Mouse (Mus musculus) forebrain, embryonic 14.5 days (tissue): ENCODE results near the gene Aif1. TPM values are rescaled to one million over a fixed set of nuclear protein-coding genes. Genes with fewer than 3 reads are reported as not detected.

Experiments
- ATAC-seq: fragments of 200-750 bp; cut with Nextera tagmentation; 2 replicates; pipeline ENCODE4 v1.8.0; 2017; ENCODE audit warnings: mild to moderate bottlenecking, moderate library complexity
- DNase-seq: peaks from one replicate; pipeline ENCODE4 v3.0.0-alpha.2; 2015; ENCODE audit warnings: low spot score
- H3K27ac ChIP-seq: fragments of 300-500 bp; sonication (generic); 2 replicates; pipeline ENCODE4 v1.5.1; 2014; ENCODE audit warnings: low read depth, mild to moderate bottlenecking, control low read depth, low read length, moderate library complexity
- H3K27me3 ChIP-seq: fragments of 300-500 bp; sonication (generic); replicated peaks from 2 replicates; pipeline ENCODE4 v1.6.1; 2014; ENCODE audit warnings: low read length, control low read depth, mixed read lengths; ENCODE audit not compliant: control insufficient read depth, insufficient read depth
- H3K36me3 ChIP-seq: fragments of 300-500 bp; sonication (generic); 2 replicates; pipeline ENCODE4 v1.6.1; 2014; ENCODE audit warnings: low read length, control low read depth; ENCODE audit not compliant: control insufficient read depth, insufficient read depth
- H3K4me1 ChIP-seq: fragments of 300-500 bp; sonication (generic); 2 replicates; pipeline ENCODE4 v1.6.1; 2014; ENCODE audit warnings: antibody characterized with exemption, low read length, control low read depth; ENCODE audit not compliant: control insufficient read depth, insufficient read depth
- H3K4me2 ChIP-seq: fragments of 300-500 bp; sonication (generic); 2 replicates; pipeline ENCODE4 v1.6.1; 2014; ENCODE audit warnings: mild to moderate bottlenecking, control low read depth, low read length
- H3K4me3 ChIP-seq: fragments of 300-500 bp; sonication (generic); 2 replicates; pipeline ENCODE4 v1.5.1; 2014; ENCODE audit warnings: low read depth, low read length, control low read depth
- H3K9ac ChIP-seq: fragments of 300-500 bp; sonication (generic); 2 replicates; pipeline ENCODE4 v1.6.1; 2014; ENCODE audit warnings: mild to moderate bottlenecking, low read length, control low read depth, moderate library complexity
- H3K9me3 ChIP-seq: fragments of 300-500 bp; sonication (generic); replicated peaks from 2 replicates; pipeline ENCODE4 v1.6.1; 2016; ENCODE audit warnings: low read length, control low read depth, mixed read lengths; ENCODE audit not compliant: control insufficient read depth
- WGBS: fragments of 180-500 bp; shearing (Covaris S2); extraction: QIAGEN DNeasy Blood & Tissue Kit; methylation state at CpG from one replicate; pipeline ENCODE4 v1.1.7; 2014; 5-methylcytosine and 5-hydroxymethylcytosine counted together
- polyA plus RNA-seq: library from polyadenylated mRNA; unstranded; fragments of >200 nt; fragmentation: Nextera tagmentation; extraction: Ambion mirVana; gene quantifications from 2 replicates; pipeline ENCODE4 v1.2.1, GENCODE M21; 2014

Gene Aif1
- polyA plus RNA-seq, 1 experiment from 2014 or later: 7.3 TPM

- Histone ChIP-seq H3K4me3 (no peak overlapping the region), H3K36me3 (no peaks in the 10 kb centered on the region), H3K4me2 (no peak overlapping the region), H3K27ac (no peak overlapping the region), H3K4me1 (peaks cover 10% of the 10 kb centered on the region), H3K9ac (no peak overlapping the region), H3K9me3 (no peaks in the 10 kb centered on the region), H3K27me3 (peaks cover 25% of the 10 kb centered on the region)
- no peak for ATAC-seq
- no peak for DNase-seq
- 38% methylated on average over 5 of the region's 6 CpGs for WGBS
These were observed 21.3 kb upstream of the Aif1 start for GRCm38 (mm10) chr17:35197126-35197525.

DNA sequence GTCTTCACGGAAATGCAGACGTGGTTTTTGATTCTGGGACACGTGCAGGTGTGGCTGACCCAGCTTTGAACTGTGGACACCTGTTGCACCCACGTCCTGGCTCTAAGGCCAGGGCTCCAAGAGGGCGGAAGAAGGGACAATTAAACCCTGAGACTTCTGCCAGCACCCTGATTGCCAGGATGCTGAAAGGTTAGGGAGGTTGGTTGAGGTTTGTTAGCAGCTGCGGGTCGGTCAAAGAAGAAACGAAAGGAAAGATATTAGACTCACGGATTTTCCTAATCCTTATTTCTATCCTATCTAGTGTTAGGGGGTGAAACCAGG, 20.4 kb upstream of the Aif1 start:
- DNase-seq: no peak
- Histone ChIP-seq H3K27me3 (peaks cover 25% of the 10 kb centered on the region), H3K9ac (no peak overlapping the region), H3K4me1 (peaks cover 10% of the 10 kb centered on the region), H3K27ac (no peak overlapping the region), H3K9me3 (no peaks in the 10 kb centered on the region), H3K4me2 (peak overlapping the region; percentile 60), H3K4me3 (peak overlapping the region; percentile 31; the same call in 1 of the 2 replicates), H3K36me3 (no peaks in the 10 kb centered on the region)
- 33% methylated on average over 9 of the region's 9 CpGs for WGBS
- no peak for ATAC-seq

DNA sequence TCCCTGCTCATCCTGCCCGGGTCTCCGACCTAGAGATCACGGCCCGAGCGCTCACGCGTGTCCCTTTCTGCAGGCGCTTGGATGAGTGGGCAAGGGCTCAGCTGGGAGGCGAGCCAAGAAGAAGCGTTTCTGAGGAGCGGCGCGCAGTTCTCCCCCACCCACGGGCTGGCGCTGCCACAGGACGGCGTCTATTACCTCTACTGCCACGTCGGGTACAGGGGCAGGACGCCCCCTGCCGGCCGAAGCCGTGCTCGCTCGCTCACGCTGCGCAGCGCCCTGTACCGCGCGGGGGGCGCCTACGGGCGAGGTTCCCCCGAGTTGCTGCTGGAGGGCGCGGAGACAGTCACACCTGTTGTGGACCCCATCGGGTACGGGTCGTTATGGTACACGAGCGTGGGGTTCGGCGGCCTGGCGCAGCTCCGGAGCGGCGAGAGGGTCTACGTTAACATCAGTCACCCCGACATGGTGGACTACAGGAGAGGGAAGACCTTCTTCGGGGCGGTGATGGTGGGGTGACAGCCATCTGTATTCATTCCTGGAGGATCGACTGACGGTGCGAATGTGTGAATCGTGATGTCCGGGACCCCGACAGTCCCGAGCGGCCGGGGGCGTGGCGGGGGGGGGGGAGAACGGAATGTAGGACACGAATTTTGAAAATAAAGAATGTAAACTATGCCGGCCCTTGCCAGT, 19.9 kb upstream of the Aif1 start:
- Histone ChIP-seq H3K9me3 (no peaks in the 10 kb centered on the region), H3K9ac (peak overlapping the region; percentile 43; the same call in 1 of the 2 replicates), H3K27ac (no peak overlapping the region), H3K4me3 (peak overlapping the region; percentile 31), H3K4me1 (peaks cover 10% of the 10 kb centered on the region), H3K27me3 (peaks cover 25% of the 10 kb centered on the region), H3K36me3 (no peaks in the 10 kb centered on the region), H3K4me2 (peak overlapping the region; percentile 60)
- WGBS: 2% methylated on average over 66 of the region's 66 CpGs
- ATAC-seq (peak; percentile 90), DNase-seq (peak; percentile 75)

DNA sequence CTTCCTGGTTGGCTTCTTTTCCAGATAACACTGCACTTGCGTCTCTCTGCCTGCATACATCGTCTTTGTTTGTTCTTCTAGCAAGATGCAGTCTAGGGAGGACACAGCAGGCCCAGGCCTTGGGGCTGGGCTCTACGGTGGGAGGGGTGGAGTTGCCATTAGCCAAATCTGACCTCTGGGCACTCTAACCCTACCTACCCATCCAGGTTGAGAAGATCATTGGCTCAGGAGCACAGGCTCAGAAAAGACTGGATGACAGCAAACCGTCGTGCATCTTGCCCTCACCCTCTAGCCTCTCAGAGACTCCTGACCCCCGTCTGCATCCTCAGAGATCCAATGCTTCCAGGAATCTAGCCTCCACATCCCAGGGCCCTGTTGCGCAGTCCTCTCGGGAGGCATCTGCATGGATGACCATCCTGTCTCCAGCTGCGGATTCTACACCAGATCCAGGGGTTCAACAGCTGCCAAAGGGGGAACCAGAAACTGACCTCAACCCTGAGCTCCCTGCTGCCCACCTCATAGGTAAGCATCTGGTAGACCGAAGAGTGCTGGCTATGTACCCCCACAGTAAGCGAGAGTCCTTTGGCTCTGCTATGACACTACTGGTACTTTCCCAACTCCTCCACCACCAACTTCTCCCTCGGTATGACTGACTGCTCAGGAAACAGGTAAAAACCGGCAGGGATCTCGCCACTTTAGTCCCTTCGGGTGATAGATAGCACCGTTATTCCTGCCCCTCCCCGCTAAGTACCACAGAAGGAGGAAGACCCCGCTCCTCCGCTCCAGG, 19.2 kb upstream of the Aif1 start:
- H3K4me3 ChIP-seq: peak overlapping the region; percentile 31
- WGBS: 48% methylated on average over 19 of the region's 19 CpGs
- H3K4me1 ChIP-seq: peaks cover 10% of the 10 kb centered on the region
- DNase-seq: no peak
- H3K36me3 ChIP-seq: no peaks in the 10 kb centered on the region
- H3K27ac ChIP-seq: no peak overlapping the region
- H3K27me3 ChIP-seq: peaks cover 25% of the 10 kb centered on the region
- peak overlapping the region; percentile 43; the same call in 1 of the 2 replicates for H3K9ac ChIP-seq
- H3K4me2 ChIP-seq: peak overlapping the region; percentile 60
- ATAC-seq: peak; percentile 42
- no peaks in the 10 kb centered on the region for H3K9me3 ChIP-seq

GRCm38 (mm10) chr17:35193881-35194843, 18.3 kb upstream of the Aif1 start, which contains the start of gene Ltb:
Gene Ltb, plus strand, starts transcription at chr17:35194439.
- H3K4me2 ChIP-seq: peak within 1 kb of the TSS; percentile 60; the same call in 1 of the 2 replicates
- H3K4me3 ChIP-seq: no peak within 1 kb of the TSS
- peaks cover 25% of the 10 kb centered on the region for H3K27me3 ChIP-seq
- no peak for ATAC-seq
- peaks cover 10% of the 10 kb centered on the region for H3K4me1 ChIP-seq
- no peak within 1 kb of the TSS for H3K9ac ChIP-seq
- DNase-seq: no peak
- no peak within 1 kb of the TSS for H3K27ac ChIP-seq
- no peaks in the 10 kb centered on the region for H3K9me3 ChIP-seq
- no peaks in the 10 kb centered on the region for H3K36me3 ChIP-seq
- 80% methylated on average over 28 of the region's 28 CpGs for WGBS

DNA sequence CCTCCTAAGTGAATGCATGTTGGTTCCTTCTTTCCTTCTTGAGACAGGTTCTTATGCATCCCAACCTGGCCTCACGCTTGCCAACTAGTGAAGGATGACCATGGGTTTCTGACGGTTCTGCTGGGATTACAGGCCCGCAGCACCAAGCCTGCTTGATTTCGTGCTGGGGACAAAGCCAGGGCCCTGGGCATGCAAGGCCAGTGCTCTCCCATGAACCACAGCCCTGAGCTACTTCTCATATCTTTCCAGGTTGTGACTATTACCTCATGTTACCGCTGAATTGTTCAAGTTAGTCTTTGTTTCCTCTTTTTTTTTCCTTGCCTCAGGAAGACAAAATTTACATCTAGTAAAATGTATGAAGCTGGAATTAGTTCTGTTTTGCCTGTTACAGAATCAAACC, 17.1 kb upstream of the Aif1 start:
- H3K27ac ChIP-seq: no peak overlapping the region
- no peaks in the 10 kb centered on the region for H3K9me3 ChIP-seq
- DNase-seq: no peak
- 88% methylated on average over 5 of the region's 5 CpGs for WGBS
- no peaks in the 10 kb centered on the region for H3K36me3 ChIP-seq
- H3K4me1 ChIP-seq: peaks cover 10% of the 10 kb centered on the region
- no peak for ATAC-seq
- H3K27me3 ChIP-seq: peaks cover 25% of the 10 kb centered on the region
- no peak overlapping the region for H3K9ac ChIP-seq
- no peak overlapping the region for H3K4me3 ChIP-seq
- H3K4me2 ChIP-seq: no peak overlapping the region

DNA sequence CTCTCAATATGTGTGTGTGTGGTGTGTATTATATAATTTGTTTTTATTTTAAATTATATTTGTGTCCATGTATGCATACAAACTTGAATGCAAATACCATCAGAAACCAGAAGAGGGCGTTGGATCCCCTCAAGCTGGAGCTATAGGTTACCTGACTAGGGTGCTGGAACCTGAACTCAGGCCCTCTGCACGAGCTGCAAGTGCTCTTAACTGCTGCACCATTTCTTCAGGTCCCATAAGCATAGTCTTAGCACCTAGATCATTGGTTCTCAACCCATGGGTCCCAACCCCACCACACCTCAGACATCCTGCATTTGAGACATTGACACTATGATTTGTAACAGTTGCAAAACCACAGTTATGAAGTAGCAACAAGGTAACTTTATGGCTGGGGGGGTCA, 15.9 kb upstream of the Aif1 start:
- no peak for ATAC-seq
- 62% methylated on average over 2 of the region's 2 CpGs for WGBS

GRCm38 (mm10) chr17:35190096-35190495, 14.2 kb upstream of the Aif1 start:
- DNase-seq (no peak), ATAC-seq (no peak)
- Histone ChIP-seq H3K4me1 (peaks cover 3% of the 10 kb centered on the region; the same call in 1 of the 2 replicates), H3K27me3 (peaks cover 5% of the 10 kb centered on the region), H3K9me3 (no peaks in the 10 kb centered on the region), H3K4me2 (no peak overlapping the region), H3K4me3 (no peak overlapping the region), H3K27ac (no peak overlapping the region), H3K36me3 (no peaks in the 10 kb centered on the region), H3K9ac (no peak overlapping the region)
- 84% methylated on average over 4 of the region's 4 CpGs for WGBS

More for the DNA sequence above, 15.9 kb upstream of the Aif1 start:
- Histone ChIP-seq H3K27ac (no peak overlapping the region), H3K4me3 (no peak overlapping the region), H3K9ac (no peak overlapping the region), H3K4me2 (no peak overlapping the region), H3K4me1 (peaks cover 10% of the 10 kb centered on the region), H3K9me3 (no peaks in the 10 kb centered on the region), H3K36me3 (no peaks in the 10 kb centered on the region), H3K27me3 (peaks cover 20% of the 10 kb centered on the region)
- DNase-seq: no peak
